ENCODE assay signal across 9 mouse cellular contexts in genomic region chr3:79440976-79441491, GRCm38 (mm10).
DNase-seq lines count a peak whose midpoint lies in the region; ATAC-seq and TF ChIP-seq lines count a peak whose summit lies in the region.
"Had no signal": no experiment of that assay in that cellular context is flagged by ENCODE, and none has a peak within 500 bp of the region (broad histone marks: within the 10 kb centered on the region; RNA-seq: fewer than 3 reads in every experiment).

No protein-coding gene starts in this region.

- 61% methylated on average over 12 of the region's 12 CpGs for WGBS in kidney, postnatal 0 days
- WGBS in lung, embryonic 16.5 days: 57% methylated on average over 12 of the region's 12 CpGs
- WGBS in stomach, postnatal 0 days: 60% methylated on average over 12 of the region's 12 CpGs

- no peak for TF ChIP-seq POLR2A in brain, embryonic 14.5 days (IDR thresholded peaks at IDR 0.05; ENCODE audit: borderline replicate concordance, extremely low read depth, insufficient read depth, insufficient read length, poor library complexity, severe bottlenecking)

- peak; percentile 62 for ATAC-seq in frontal cortex, adult (ENCODE audit: low TSS enrichment)
- 0 out of 2 replicates have a peak, but pooled peaks have one; percentile 36 for ATAC-seq in kidney, postnatal 0 days (replicated peaks; ENCODE audit: low FRiP score, low read depth)
- ATAC-seq in lung, embryonic 16.5 days (ENCODE audit: low read depth): peak; percentile 38; the same call in 1 of the 2 replicates
- no peak for ATAC-seq in stomach, postnatal 0 days (ENCODE audit: low FRiP score, low TSS enrichment)
- no peak for ATAC-seq in granulocyte monocyte progenitor cell, adult 5-6 weeks (replicated peaks; ENCODE audit: poor library complexity, severe bottlenecking)

- H3K27ac ChIP-seq in kidney, postnatal 0 days: no peak overlapping the region
- H3K27ac ChIP-seq in lung, embryonic 16.5 days (ENCODE audit: low read length): no peak overlapping the region
- H3K27ac ChIP-seq in stomach, postnatal 0 days (replicated peaks): no peak overlapping the region
- H3K27ac ChIP-seq: liver, embryonic 13.5 days had no signal

- H3K4me1 ChIP-seq in kidney, postnatal 0 days (replicated peaks; ENCODE audit: insufficient read depth, low read length): no peaks in the 10 kb centered on the region
- peaks cover 4% of the 10 kb centered on the region for H3K4me1 ChIP-seq in lung, embryonic 16.5 days (replicated peaks; ENCODE audit: control insufficient read depth, insufficient read depth, low read length)
- H3K4me1 ChIP-seq in stomach, postnatal 0 days (replicated peaks; ENCODE audit: control insufficient read depth, insufficient read depth): no peaks in the 10 kb centered on the region
- H3K4me1 ChIP-seq: liver, embryonic 13.5 days had no signal

- DNase-seq in frontal cortex, postnatal 10 days (ENCODE audit: low spot score in 2 of 2): no peak
- DNase-seq in brain, embryonic 14.5 days (ENCODE audit: low read depth): peak; percentile 93
- peak; percentile 31 for DNase-seq in kidney, postnatal 0 days (ENCODE audit: low spot score)
- DNase-seq in stomach, postnatal 0 days (ENCODE audit: low spot score): no peak
- no peak for DNase-seq in adrenal gland, postnatal 14 days
- DNase-seq: liver, embryonic 13.5 days had no signal

- TF ChIP-seq EP300 in stomach, postnatal 0 days (optimal IDR thresholded peaks at IDR 0.05): no peak

- no peaks in the 10 kb centered on the region for H3K36me3 ChIP-seq in kidney, postnatal 0 days (ENCODE audit: insufficient read depth, low read length)
- no peaks in the 10 kb centered on the region for H3K36me3 ChIP-seq in lung, embryonic 16.5 days (ENCODE audit: control insufficient read depth, insufficient read depth, low read length)
- no peaks in the 10 kb centered on the region for H3K36me3 ChIP-seq in stomach, postnatal 0 days (ENCODE audit: control insufficient read depth, insufficient read depth, low read length)
- H3K36me3 ChIP-seq: liver, embryonic 13.5 days had no signal

- H3K9ac ChIP-seq in kidney, postnatal 0 days (ENCODE audit: low read depth, low read length): no peak overlapping the region
- H3K9ac ChIP-seq in lung, embryonic 16.5 days (ENCODE audit: low read length): no peak overlapping the region
- no peak overlapping the region for H3K9ac ChIP-seq in stomach, postnatal 0 days (ENCODE audit: low read length)
- H3K9ac ChIP-seq: liver, embryonic 13.5 days had no signal

- no peak overlapping the region for H3K4me3 ChIP-seq in kidney, postnatal 0 days (replicated peaks; ENCODE audit: low read depth, low read length)
- H3K4me3 ChIP-seq in lung, embryonic 16.5 days (ENCODE audit: low read length): no peak overlapping the region
- H3K4me3 ChIP-seq in stomach, postnatal 0 days (ENCODE audit: low read depth, low read length): no peak overlapping the region
- H3K4me3 ChIP-seq: liver, embryonic 13.5 days had no signal

- no peak for TF ChIP-seq CTCF in brain, embryonic 14.5 days (IDR thresholded peaks at IDR 0.05; ENCODE audit: borderline replicate concordance, extremely low read depth, insufficient read depth, insufficient read length)
- no peak for TF ChIP-seq CTCF in kidney, postnatal 0 days (IDR thresholded peaks at IDR 0.05; ENCODE audit: low read depth)
- no peak for TF ChIP-seq CTCF in stomach, postnatal 0 days (IDR thresholded peaks at IDR 0.05; ENCODE audit: low read depth)

- no peaks in the 10 kb centered on the region for H3K27me3 ChIP-seq in kidney, postnatal 0 days (ENCODE audit: insufficient read depth, low read length)
- no peaks in the 10 kb centered on the region for H3K27me3 ChIP-seq in lung, embryonic 16.5 days (ENCODE audit: control insufficient read depth, insufficient read depth, low read depth, low read length)
- H3K27me3 ChIP-seq in stomach, postnatal 0 days (ENCODE audit: control insufficient read depth, insufficient read depth, low read length): no peaks in the 10 kb centered on the region
- H3K27me3 ChIP-seq: liver, embryonic 13.5 days had no signal

- no peak overlapping the region for H3K4me2 ChIP-seq in kidney, postnatal 0 days (ENCODE audit: low read length)
- peak overlapping the region; percentile 25; the same call in 1 of the 2 replicates for H3K4me2 ChIP-seq in lung, embryonic 16.5 days (ENCODE audit: low read depth, low read length)
- H3K4me2 ChIP-seq in stomach, postnatal 0 days (replicated peaks; ENCODE audit: low read depth): no peak overlapping the region
- H3K4me2 ChIP-seq: liver, embryonic 13.5 days had no signal

- no peaks in the 10 kb centered on the region for H3K9me3 ChIP-seq in kidney, postnatal 0 days (replicated peaks; ENCODE audit: low read length)
- peaks cover 3% of the 10 kb centered on the region for H3K9me3 ChIP-seq in lung, embryonic 16.5 days (ENCODE audit: control insufficient read depth, low read length)
- H3K9me3 ChIP-seq in stomach, postnatal 0 days (ENCODE audit: control insufficient read depth, low read length): no peaks in the 10 kb centered on the region; the same call in 1 of the 2 replicates
- H3K9me3 ChIP-seq: liver, embryonic 13.5 days had no signal

Comparison
In these comparisons a context has a peak if more than half of its experiments do, and no peak if none do; other contexts are left out.
1. ATAC-seq: peak in frontal cortex, adult (single experiment), kidney, postnatal 0 days (single experiment) and lung, embryonic 16.5 days (single experiment); none in stomach, postnatal 0 days (single experiment) and granulocyte monocyte progenitor cell, adult 5-6 weeks (single experiment).
2. DNase-seq: peak in brain, embryonic 14.5 days (single experiment) and kidney, postnatal 0 days (single experiment); none in frontal cortex, postnatal 10 days (0 of 2), stomach, postnatal 0 days (single experiment) and adrenal gland, postnatal 14 days (single experiment).